Mouse (Mus musculus): ENCODE data around the gene Gstm3. TPM values are rescaled to one million over a fixed set of nuclear protein-coding genes. Genes with fewer than 3 reads are reported as not detected.

The Gstm3 gene
- polyA plus RNA-seq, 1 experiment from 2014 or later = not detected

GRCm38 (mm10) chr3:107920348-107920747 is 48.7 kb downstream of the Gstm3 start:
- no peak for ATAC-seq (ENCODE audit: low read depth)
- Histone ChIP-seq H3K4me1 (replicated peaks) (no peaks in the 10 kb centered on the region), H3K4me2 (no peak overlapping the region), H3K36me3 (no peaks in the 10 kb centered on the region), H3K27me3 (no peaks in the 10 kb centered on the region), H3K9ac (no peak overlapping the region), H3K27ac (replicated peaks) (no peak overlapping the region), H3K9me3 (no peaks in the 10 kb centered on the region), H3K4me3 (no peak overlapping the region)
- WGBS = 95% methylated on average over 5 of the region's 5 CpGs

- H3K9ac ChIP-seq = no peak overlapping the region
- no peak overlapping the region for H3K4me3 ChIP-seq
- no peaks in the 10 kb centered on the region for H3K36me3 ChIP-seq
- no peaks in the 10 kb centered on the region for H3K4me1 ChIP-seq (replicated peaks)
- ATAC-seq (ENCODE audit: low read depth) = no peak
- H3K4me2 ChIP-seq = no peak overlapping the region
- WGBS = 63% methylated on average over 7 of the region's 7 CpGs
- no peak overlapping the region for H3K27ac ChIP-seq (replicated peaks)
- no peaks in the 10 kb centered on the region for H3K9me3 ChIP-seq
- no peaks in the 10 kb centered on the region for H3K27me3 ChIP-seq
These were observed 51.2 kb downstream of the Gstm3 start for GRCm38 (mm10) chr3:107917783-107918408.

- H3K4me3 ChIP-seq = no peak overlapping the region
- H3K4me2 ChIP-seq = no peak overlapping the region
- no peaks in the 10 kb centered on the region for H3K4me1 ChIP-seq (replicated peaks)
- WGBS = 79% methylated on average over 3 of the region's 3 CpGs
- H3K9ac ChIP-seq = no peak overlapping the region
- H3K27ac ChIP-seq (replicated peaks) = no peak overlapping the region
- no peaks in the 10 kb centered on the region for H3K9me3 ChIP-seq
- H3K27me3 ChIP-seq = no peaks in the 10 kb centered on the region
- no peaks in the 10 kb centered on the region for H3K36me3 ChIP-seq
- ATAC-seq (ENCODE audit: low read depth) = no peak
These were observed 52.0 kb downstream of the Gstm3 start for GRCm38 (mm10) chr3:107917097-107917496.

- WGBS = 90% methylated on average over 15 of the region's 15 CpGs
- no peaks in the 10 kb centered on the region for H3K27me3 ChIP-seq
- no peaks in the 10 kb centered on the region for H3K36me3 ChIP-seq
These were observed 52.4 kb downstream of the Gstm3 start for GRCm38 (mm10) chr3:107916674-107917073.

More at GRCm38 (mm10) chr3:107916674-107917073, 52.4 kb downstream of the Gstm3 start:
- H3K9ac ChIP-seq = no peak overlapping the region
- no peak overlapping the region for H3K4me2 ChIP-seq
- ATAC-seq (ENCODE audit: low read depth) = no peak
- no peak overlapping the region for H3K27ac ChIP-seq (replicated peaks)
- no peaks in the 10 kb centered on the region for H3K9me3 ChIP-seq
- no peak overlapping the region for H3K4me3 ChIP-seq
- no peaks in the 10 kb centered on the region for H3K4me1 ChIP-seq (replicated peaks)

Other genes starting within 250 kb of the Gstm3 start
- gene Csf1, start 208.8 kb downstream of the Gstm3 start, polyA plus RNA-seq (2015; fragmentation: Nextera tagmentation; extraction: Ambion mirVana) = 7.9 and 8.4 TPM in 2 replicates
- not detected in 2 replicates for gene Eps8l3, start 92.1 kb downstream of the Gstm3 start, polyA plus RNA-seq (2015; fragmentation: Nextera tagmentation; extraction: Ambion mirVana)
- 254 and 286 TPM in 2 replicates for gene Gstm5, start 73.5 kb downstream of the Gstm3 start, polyA plus RNA-seq (2015; fragmentation: Nextera tagmentation; extraction: Ambion mirVana)
- gene Gstm7, start 37.5 kb downstream of the Gstm3 start, polyA plus RNA-seq (2015; fragmentation: Nextera tagmentation; extraction: Ambion mirVana) = 98.5 and 102 TPM in 2 replicates
- gene Gstm6, start 25.5 kb downstream of the Gstm3 start, polyA plus RNA-seq (2015; fragmentation: Nextera tagmentation; extraction: Ambion mirVana) = 11.5 and 14.8 TPM in 2 replicates
- 10.3 and 10.9 TPM in 2 replicates for gene Gstm2, start 17.2 kb upstream of the Gstm3 start, polyA plus RNA-seq (2015; fragmentation: Nextera tagmentation; extraction: Ambion mirVana)
- 67.1 and 73.6 TPM in 2 replicates for gene Gstm1, start 48.7 kb upstream of the Gstm3 start, polyA plus RNA-seq (2015; fragmentation: Nextera tagmentation; extraction: Ambion mirVana)
- 13.9 and 15.5 TPM in 2 replicates for gene Gstm4, start 75.6 kb upstream of the Gstm3 start, polyA plus RNA-seq (2015; fragmentation: Nextera tagmentation; extraction: Ambion mirVana)
- 56.3 and 56.7 TPM in 2 replicates for gene Ampd2, start 117.4 kb upstream of the Gstm3 start, polyA plus RNA-seq (2015; fragmentation: Nextera tagmentation; extraction: Ambion mirVana)
- 0.08 and 0.36 TPM in 2 replicates for gene Gnat2, start 123.5 kb upstream of the Gstm3 start, polyA plus RNA-seq (2015; fragmentation: Nextera tagmentation; extraction: Ambion mirVana)
- 151 and 164 TPM in 2 replicates for gene Gnai3, start 176.9 kb upstream of the Gstm3 start, polyA plus RNA-seq (2015; fragmentation: Nextera tagmentation; extraction: Ambion mirVana)
- gene Gpr61, start 185.6 kb upstream of the Gstm3 start, polyA plus RNA-seq (2015; fragmentation: Nextera tagmentation; extraction: Ambion mirVana) = 3.3 and 4.2 TPM in 2 replicates
- gene Amigo1, start 217.1 kb upstream of the Gstm3 start, polyA plus RNA-seq (2015; fragmentation: Nextera tagmentation; extraction: Ambion mirVana) = 16.6 and 21.9 TPM in 2 replicates
- 3.9 and 4.3 TPM in 2 replicates for gene Cyb561d1, start 231.9 kb upstream of the Gstm3 start, polyA plus RNA-seq (2015; fragmentation: Nextera tagmentation; extraction: Ambion mirVana)
- gene Atxn7l2, start 241.7 kb upstream of the Gstm3 start, polyA plus RNA-seq (2015; fragmentation: Nextera tagmentation; extraction: Ambion mirVana) = 24.5 and 26.0 TPM in 2 replicates

Data from neural tube, embryonic 13.5 days (tissue).